Comparison of ENCODE assay signal across 15 mouse cellular contexts in genomic region chr1:132570068-132570780, GRCm38 (mm10). TPM values are rescaled to one million over a fixed set of nuclear protein-coding genes. Genes with fewer than 3 reads are reported as not detected.
DNase-seq lines count a peak whose midpoint lies in the region; ATAC-seq and TF ChIP-seq lines count a peak whose summit lies in the region.
"Had no signal": no experiment of that assay in that cellular context is flagged by ENCODE, and none has a peak within 500 bp of the region (broad histone marks: within the 10 kb centered on the region; RNA-seq: fewer than 3 reads in every experiment).

No protein-coding gene starts in this region.

- no peak overlapping the region for H3K4me3 ChIP-seq in hindbrain, embryonic 15.5 days
- H3K4me3 ChIP-seq in heart, embryonic 10.5 days: no peak overlapping the region
- no peak overlapping the region for H3K4me3 ChIP-seq in heart, adult 2 months
- H3K4me3 ChIP-seq: limb, embryonic 13.5 days; myocyte had no signal

- no peak for TF ChIP-seq POLR2A in heart, adult 2 months (IDR thresholded peaks at IDR 0.05; ENCODE audit: insufficient read depth, low read depth, low read length)

- H3K4me2 ChIP-seq in hindbrain, embryonic 15.5 days: no peak overlapping the region
- H3K4me2 ChIP-seq: limb, embryonic 13.5 days had no signal

- no peak for TF ChIP-seq CTCF in heart, adult 2 months (IDR thresholded peaks at IDR 0.05)

- DNase-seq in brain, adult 2 months (ENCODE audit: low read depth, low spot score): peak; percentile 59
- peak; percentile 54 for DNase-seq in cerebellum, adult 11 months
- DNase-seq in cerebellum, postnatal 36 days: peak; percentile 49
- DNase-seq in urinary bladder, postnatal 36 days (ENCODE audit: low spot score in 2 of 2): no peak
- DNase-seq in heart, embryonic 10.5 days (ENCODE audit: low spot score): no peak
- no peak for DNase-seq in heart, adult 2 months
- DNase-seq: heart, postnatal 10 days; kidney, adult 2 months; kidney, postnatal 4 days; lung, adult 18-20 months had no signal

- intact Hi-C loops in heart, adult 2 months (cut with DNase I): no loop called here

- peaks cover 17% of the 10 kb centered on the region for H3K4me1 ChIP-seq in hindbrain, embryonic 15.5 days (replicated peaks)
- H3K4me1 ChIP-seq in heart, embryonic 10.5 days: peaks cover 17% of the 10 kb centered on the region
- no peaks in the 10 kb centered on the region for H3K4me1 ChIP-seq in heart, adult 2 months (ENCODE audit: control insufficient read depth, insufficient read depth, low read length)
- H3K4me1 ChIP-seq: limb, embryonic 13.5 days had no signal

- no peak for ATAC-seq in hindbrain, embryonic 15.5 days (ENCODE audit: low FRiP score, low read depth)

- no peaks in the 10 kb centered on the region for H3K27me3 ChIP-seq in hindbrain, embryonic 15.5 days
- peaks cover 71% of the 10 kb centered on the region for H3K27me3 ChIP-seq in heart, embryonic 10.5 days (ENCODE audit: insufficient read depth, poor library complexity, severe bottlenecking)
- H3K27me3 ChIP-seq in heart, adult 2 months (ENCODE audit: control insufficient read depth, insufficient read depth, low read length): no peaks in the 10 kb centered on the region
- H3K27me3 ChIP-seq: limb, embryonic 13.5 days had no signal

- H3K9me3 ChIP-seq in hindbrain, embryonic 15.5 days: no peaks in the 10 kb centered on the region
- H3K9me3 ChIP-seq in heart, embryonic 10.5 days: no peaks in the 10 kb centered on the region
- H3K9me3 ChIP-seq: limb, embryonic 13.5 days had no signal

- no peak for TF ChIP-seq EP300 in heart, adult 2 months (IDR thresholded peaks at IDR 0.05; ENCODE audit: insufficient read depth, low read depth, low read length)

- H3K9ac ChIP-seq in hindbrain, embryonic 15.5 days: no peak overlapping the region
- H3K9ac ChIP-seq in heart, adult 2 months (ENCODE audit: low read depth, low read length): no peak overlapping the region
- H3K9ac ChIP-seq: limb, embryonic 13.5 days had no signal

- peaks cover 7% of the 10 kb centered on the region; the same call in 1 of the 2 replicates for H3K36me3 ChIP-seq in hindbrain, embryonic 15.5 days
- H3K36me3 ChIP-seq in heart, embryonic 10.5 days: no peaks in the 10 kb centered on the region
- H3K36me3 ChIP-seq in heart, adult 2 months (ENCODE audit: control insufficient read depth, insufficient read depth, low read length): no peaks in the 10 kb centered on the region
- H3K36me3 ChIP-seq: limb, embryonic 13.5 days had no signal

- H3K27ac ChIP-seq in hindbrain, embryonic 15.5 days (replicated peaks): peak overlapping the region; percentile 69
- H3K27ac ChIP-seq in heart, embryonic 10.5 days: no peak overlapping the region
- H3K27ac ChIP-seq in heart, adult 2 months: no peak overlapping the region
- H3K27ac ChIP-seq: limb, embryonic 13.5 days; macrophage had no signal

- WGBS in hindbrain, embryonic 15.5 days: 88% methylated on average over 15 of the region's 15 CpGs
- WGBS in heart, embryonic 10.5 days: 89% methylated on average over 15 of the region's 15 CpGs
- 91% methylated on average over 15 of the region's 15 CpGs for WGBS in heart, adult 2 months

- no peaks in the 10 kb centered on the region for H3K79me2 ChIP-seq in heart, adult 2 months (replicated peaks; ENCODE audit: control insufficient read depth, insufficient read depth, low read length)

RNA-seq across cellular contexts. Expression of gene Cntn2, which starts 27.2 kb away (rescaled TPM):
- polyA plus RNA-seq in hindbrain, embryonic 15.5 days (2015; fragmentation: Nextera tagmentation; extraction: Ambion mirVana): 28.2 and 47.0 TPM in 2 replicates
- polyA plus RNA-seq in heart, embryonic 10.5 days (2016; fragmentation: Nextera tagmentation; extraction: Ambion mirVana): 0.14 and 0.67 TPM in 2 replicates
- 1 to 10 TPM; 3.5 to 3.8 TPM for total RNA-seq in heart, adult 2 months (2021)
- 4.4 and 7.6 TPM in 2 replicates for polyA plus RNA-seq in heart, adult 2 months (2012; rRNA removed)
- total RNA-seq: common myeloid progenitor, adult 5-6 weeks had no signal
- polyA plus RNA-seq: macrophage, myocyte had no signal

Comparison
In these comparisons a context has a peak if more than half of its experiments do, and no peak if none do; other contexts are left out.
1. DNase-seq: peak in brain, adult 2 months (single experiment), cerebellum, adult 11 months (single experiment) and cerebellum, postnatal 36 days (2 of 2); none in urinary bladder, postnatal 36 days (0 of 2), heart, embryonic 10.5 days (single experiment) and heart, adult 2 months (0 of 2).